Mouse (Mus musculus): ENCODE measurements around the gene Vac14.

The Vac14 gene

DNA sequence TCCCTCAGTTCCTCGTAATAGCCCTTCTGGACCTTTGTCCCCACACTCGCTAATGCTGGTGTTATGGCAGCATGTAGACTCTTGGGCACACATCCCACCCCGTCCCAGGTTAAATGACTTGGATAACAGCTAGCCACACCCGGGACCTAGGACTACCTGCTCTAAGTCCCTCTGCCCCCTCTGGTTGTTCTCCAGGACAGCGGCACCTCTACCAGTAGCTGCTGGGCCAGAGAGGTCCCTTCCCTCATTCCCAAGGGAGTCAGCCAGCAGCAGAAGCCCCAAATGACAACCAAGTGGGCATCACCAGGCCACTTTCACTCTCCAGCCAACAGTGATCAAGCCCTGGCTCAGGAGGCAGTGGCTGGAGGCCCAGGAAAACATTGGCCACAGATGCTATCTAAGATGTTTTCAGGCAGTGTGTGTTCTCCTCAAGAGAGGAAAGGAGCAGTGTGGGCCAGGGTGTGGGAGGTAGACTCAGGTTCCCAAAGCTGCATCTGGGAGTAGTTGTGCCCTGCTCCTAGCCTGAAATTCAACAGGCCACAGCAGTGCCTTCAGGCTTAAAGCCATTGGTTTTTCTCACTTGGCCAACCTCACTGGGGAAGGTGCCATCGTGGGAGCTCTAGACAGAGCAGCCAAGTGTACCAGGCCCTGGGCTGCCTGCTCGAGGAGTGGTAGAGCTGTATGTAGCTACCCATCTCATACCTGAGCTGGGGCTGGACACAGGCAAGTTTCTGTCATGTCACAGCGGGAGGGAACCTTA, 100.0 kb downstream of the Vac14 start:
- no peak for DNase-seq (ENCODE audit: low spot score)

DNA sequence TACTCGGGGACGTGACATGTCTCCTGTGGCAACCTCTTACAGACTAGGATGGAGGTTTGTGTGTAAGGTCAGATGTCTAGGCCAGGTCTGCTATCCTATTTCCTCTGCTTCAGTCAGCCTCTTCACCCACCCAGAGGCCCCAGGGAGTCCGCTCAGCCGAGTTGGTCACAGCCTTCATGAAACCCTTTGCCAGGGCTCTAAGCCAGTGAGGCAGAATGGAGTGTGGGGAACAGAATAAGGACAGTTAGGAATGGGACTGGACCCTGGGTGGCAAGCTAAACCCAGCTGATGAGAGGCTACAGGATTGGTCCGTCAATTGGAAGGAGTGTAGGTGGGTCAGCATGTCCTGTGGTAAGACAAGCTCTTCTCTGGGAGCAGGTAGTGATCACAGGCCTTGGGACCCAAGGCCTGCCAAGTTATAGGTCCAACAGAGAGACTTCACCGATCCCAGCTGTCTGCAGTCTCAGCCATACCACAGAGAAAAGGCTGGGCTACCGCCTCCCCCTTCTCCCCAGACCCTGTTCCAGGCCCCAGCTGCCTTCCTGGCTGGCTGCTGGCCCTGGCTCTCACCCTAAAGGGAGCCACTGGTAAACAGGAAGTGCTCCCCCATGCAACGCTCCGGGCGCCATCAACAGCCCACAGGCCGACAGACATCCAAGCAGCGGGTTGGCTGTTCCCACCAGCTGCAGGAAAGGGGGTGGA, 100.7 kb downstream of the Vac14 start:
- peak; percentile 50 for DNase-seq (ENCODE audit: low spot score)

DNA sequence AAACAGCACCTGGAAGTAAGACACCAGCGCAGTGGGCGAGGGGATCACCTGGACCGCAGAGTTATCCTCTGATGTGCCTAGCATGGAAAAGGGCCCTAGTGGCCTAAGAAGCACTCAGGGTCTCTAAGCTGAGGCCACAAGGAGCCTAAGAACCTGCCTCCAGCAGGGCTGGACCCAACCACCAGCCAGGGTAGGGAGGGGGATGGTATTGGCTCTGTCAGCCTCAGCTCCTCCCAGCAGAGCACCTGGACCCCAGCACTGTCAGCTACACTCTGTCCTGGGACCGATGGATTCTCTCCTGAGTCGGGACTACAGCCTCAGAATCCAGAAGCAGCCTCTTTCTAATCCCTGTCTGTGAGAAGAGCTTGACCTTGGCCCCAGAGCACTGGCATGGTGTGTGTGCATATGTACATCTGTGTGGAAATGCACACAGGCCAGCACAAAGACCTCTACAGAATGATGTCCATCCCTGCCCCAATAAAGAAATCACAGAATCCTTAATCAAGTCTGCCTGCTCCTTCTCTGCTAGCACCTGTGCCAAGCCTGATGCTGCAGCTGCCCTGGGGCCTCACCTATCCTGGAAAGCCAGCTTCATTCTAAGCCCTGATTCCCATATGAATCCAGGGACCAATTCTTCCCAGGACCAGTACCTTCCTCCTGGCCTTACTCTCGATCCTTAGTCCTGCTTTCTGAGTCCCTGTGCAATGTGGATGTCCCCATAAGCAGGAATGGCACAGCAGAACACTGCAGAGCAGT, 101.7 kb downstream of the Vac14 start:
- no peak for DNase-seq (ENCODE audit: low spot score)

DNA sequence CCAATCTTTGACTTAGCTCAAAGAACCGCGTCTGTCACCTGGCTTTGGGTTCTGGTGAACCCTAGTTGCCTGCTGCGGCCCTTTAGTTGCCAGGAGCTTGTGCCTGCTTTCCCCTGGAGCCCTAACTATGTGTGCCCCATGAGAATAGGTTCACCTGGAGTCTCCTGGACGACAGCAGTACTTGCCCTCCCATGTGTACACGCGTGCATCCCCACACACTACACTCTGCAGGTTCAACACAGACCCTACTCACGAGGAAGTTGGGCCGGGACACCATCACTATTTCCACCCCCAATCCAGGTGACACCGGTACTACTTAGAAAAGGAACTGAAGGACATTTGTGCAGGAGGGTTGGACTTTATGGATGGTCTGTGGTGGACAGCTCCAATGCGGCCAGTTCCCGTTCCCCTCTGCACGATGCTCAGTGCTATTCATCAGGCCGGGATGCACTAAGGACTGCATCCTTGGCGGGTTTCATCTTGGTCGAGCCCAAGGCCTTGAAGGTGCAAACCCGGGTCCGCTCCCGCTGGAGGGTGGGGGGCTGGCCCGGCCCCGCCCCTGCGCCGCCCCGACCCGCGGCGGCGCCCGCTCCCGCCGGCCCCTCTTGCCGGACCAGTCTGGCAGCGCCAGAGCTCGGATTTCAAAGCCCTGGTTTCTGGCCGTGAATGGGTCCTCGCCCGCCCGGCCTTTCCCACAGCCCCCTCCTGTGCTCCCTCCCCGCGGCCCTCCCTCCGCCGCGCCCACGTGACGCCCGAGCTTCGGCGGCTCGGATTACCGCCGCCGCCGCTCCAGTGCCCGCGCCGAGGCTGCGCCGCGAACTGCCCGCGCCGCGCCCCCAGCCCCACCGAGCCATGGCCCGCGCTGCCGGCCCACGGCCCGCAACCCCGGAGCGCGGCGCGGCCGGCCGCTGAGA, 102.6 kb downstream of the Vac14 start, which contains the start of gene Mtss1l:
Gene Mtss1l (plus strand): TSS at position 792 of the 914 bp plus-strand sequence.
- DNase-seq (ENCODE audit: low spot score) = peak; percentile 81

DNA sequence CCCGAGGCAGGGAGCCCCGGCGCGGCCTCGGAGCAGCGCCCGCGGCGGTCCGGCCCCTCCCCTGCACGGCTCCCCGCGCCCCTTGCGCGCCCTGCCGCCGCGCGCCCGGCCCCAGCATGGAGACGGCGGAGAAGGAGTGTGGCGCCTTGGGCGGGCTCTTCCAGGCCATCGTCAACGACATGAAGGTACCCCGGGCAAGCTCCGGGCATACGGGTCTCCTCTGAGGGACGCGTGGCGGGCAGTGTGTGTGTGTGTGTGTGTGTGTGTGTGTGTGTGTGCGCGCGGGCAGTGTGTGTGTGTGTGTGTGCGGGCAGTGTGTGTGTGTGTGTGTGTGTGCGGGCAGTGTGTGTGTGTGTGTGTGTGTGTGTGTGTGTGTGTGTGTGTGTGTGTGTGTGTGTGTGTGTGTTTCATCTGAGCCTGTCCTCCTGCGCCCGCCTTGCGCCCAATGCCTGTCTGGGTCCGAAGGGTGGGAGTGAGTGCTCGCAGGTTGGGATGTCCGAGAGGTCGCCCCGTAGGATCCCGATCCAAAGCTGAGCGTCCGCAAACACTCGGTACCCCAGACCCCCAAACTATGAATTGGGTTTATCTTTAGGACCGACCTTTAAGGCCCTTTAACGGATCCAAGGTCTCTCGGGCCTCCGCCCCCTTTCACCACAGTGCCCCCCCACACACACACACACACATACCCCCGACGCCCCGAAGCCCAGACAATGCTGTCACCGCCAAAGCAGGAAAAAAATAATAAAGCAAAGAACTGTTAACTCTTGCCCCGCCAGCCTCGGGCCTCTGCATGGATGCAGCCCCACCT, 103.4 kb downstream of the Vac14 start:
- DNase-seq (ENCODE audit: low spot score) = no peak

DNA sequence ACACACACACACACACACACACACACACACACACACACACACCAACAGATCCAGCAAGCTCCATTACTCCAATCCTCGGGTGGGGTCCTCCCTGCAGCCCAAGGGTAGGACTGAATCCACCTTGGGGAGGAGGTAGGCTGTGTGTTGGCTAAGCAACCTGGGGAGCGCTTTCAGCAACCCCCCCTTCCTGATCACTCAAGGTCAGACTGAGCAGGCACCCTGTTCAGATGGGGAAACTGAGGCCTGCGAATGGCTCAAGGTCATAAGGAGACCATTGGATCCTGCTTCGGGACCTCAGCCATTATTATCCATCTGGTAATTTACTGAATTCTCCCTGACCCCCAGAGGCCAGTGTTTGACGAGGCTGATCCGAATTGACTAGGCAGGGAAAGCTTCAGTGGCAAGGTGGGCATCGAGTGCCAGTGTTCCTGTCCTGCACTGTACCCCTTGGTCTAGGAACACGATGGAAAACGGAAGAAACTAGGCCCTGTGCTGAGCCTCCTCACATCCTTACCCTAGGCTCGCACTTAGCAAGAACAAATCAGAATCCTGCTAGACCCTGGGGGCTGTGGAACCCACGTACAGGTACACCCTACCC, 104.1 kb downstream of the Vac14 start:
- no peak for DNase-seq (ENCODE audit: low spot score)

DNA sequence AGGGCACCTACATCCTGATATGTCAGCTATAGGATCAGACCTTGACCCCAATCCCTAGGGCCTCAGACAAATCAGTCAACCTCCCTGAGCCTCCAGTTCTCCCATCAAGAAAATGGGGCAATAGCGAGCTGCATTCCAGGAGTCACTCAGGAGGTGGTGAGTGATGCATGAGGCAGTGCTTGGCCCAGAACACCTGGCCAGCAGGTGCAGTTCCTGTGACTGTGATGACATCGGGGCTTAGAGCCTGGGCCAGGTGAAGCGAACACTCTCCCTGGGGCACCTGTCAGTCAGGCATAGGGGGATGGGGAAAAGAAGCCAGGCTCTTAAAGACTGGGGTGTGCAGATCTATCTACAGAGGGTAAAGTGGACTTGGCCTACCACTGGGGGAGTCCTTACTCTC, 106.1 kb downstream of the Vac14 start:
- no peak for DNase-seq (ENCODE audit: low spot score)

DNA sequence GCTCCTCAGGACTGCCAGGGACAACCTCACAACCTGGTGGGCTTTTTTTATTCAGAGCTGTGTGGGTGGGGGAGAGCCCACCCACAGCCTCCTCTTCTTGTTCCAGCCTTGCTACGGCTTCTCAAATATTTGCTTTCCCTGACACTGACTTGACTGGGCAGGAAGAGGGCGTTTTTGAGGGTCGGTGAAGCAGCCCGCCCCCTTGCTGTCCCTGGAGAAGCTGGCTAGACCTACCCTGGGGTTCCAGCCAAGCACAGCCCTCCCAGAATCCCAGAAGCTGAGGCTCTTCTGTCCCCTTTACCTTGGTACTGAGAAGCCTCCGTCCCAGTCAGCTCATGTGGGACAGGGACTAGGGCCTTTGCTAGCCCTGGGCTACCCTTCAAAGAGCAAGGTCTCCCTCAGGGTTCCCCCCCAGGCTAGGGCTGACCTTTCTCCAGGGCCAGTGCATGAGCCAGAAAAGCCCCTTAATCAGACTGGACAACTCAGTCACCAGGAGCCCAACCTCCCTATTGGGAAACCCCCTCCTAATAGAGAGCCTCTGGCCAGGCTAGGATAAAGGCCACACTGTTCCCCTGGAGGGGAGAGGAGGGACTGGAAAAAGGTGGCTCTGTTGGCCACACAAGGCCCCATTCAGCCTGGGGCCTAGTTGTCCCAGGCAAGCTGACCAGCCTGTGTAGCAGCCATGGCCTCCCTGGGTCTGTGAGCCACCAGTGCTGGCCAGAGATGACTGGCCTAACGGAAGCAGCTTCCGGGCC, 106.9 kb downstream of the Vac14 start:
- DNase-seq (ENCODE audit: low spot score) = no peak

DNA sequence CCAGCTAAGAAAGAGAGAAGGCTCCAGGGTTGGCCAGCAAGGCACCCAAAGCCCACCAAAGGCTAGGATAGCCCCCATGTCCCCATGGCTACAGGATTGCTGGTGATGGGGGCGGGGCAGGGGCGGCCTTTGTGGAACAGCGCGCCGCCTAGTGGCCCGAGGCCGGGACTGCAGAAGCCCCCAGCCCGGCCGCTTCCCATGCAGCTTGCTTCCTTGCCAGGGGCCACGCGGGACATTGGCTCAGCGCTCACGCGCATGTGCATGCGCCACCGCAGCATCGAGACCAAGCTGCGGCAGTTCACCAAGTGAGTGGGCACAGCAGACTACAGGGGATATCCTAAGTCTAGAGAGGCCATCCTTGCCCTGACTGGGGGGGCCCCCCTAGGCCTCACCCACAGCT, 108.5 kb downstream of the Vac14 start:
- no peak for DNase-seq (ENCODE audit: low spot score)

DNA sequence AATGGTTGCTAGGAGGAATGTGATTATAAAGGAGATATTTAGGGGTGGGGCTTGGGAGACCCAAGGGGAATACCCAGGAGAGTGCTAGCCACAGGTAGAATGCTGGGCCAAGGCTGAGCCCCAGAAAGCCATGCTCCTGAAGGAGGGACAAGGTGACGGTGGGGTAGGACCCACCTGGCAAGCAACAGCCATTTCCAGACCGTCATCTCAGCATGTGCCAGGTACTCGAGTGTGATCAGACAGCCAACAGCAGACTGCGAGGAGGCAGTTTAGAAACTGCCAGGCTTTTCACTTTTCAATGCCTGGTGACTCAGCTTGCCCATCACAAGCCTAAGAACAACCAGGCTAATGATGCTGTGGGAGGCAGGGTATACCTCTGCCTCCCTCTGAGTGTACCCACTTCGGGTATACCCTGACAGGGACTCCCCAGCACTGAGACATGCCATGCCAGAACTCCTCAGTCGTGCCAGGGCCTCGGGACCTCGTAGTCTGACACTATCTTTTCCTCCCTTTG, 113.0 kb downstream of the Vac14 start:
- no peak for DNase-seq (ENCODE audit: low spot score)

DNA sequence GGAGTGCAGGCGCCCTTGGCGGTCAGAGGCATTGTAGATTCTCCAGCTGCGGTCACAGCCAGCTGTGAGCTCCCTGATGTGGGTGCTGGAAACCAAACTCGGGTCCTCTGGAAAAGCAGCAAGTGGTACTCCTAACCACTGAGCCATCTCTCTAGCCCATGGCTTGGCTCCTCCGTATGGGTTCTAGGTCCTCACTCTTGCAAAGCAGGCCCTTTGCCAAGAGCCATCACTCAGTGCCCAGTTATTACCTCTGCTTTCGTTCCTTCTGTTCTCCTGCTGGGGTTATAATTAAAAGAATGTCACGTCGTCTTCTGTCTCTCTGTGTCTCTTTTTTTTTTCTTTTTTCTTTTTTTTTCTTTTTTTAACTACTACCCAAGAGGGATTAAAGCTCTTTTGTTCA, 114.7 kb downstream of the Vac14 start:
- no peak for DNase-seq (ENCODE audit: low spot score)

DNA sequence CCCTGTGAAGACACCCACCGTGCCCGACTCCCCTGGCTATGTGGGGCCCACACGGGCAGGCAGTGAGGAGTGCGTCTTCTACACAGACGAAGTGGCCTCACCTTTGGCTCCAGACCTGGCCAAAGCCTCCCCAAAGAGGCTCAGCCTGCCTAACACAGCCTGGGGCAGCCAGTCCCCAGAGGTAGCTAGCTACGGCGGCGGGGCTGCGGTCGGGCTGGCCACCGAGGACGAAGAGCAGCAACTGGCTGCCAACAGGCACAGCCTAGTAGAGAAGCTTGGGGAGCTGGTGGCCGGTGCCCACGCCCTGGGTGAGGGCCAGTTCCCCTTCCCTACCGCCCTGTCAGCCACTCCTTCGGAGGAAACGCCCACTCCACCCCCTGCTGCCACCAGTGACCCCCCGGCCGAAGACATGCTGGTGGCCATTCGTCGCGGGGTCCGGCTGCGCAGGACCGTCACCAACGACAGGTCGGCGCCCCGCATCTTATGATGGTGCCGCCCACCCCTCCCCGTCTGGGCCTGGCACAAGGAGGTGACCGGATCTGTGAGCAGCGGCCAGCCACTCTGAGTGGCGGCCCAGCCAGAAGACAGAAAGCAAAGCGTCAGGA, 120.3 kb downstream of the Vac14 start:
- DNase-seq (ENCODE audit: low spot score) = no peak

DNA sequence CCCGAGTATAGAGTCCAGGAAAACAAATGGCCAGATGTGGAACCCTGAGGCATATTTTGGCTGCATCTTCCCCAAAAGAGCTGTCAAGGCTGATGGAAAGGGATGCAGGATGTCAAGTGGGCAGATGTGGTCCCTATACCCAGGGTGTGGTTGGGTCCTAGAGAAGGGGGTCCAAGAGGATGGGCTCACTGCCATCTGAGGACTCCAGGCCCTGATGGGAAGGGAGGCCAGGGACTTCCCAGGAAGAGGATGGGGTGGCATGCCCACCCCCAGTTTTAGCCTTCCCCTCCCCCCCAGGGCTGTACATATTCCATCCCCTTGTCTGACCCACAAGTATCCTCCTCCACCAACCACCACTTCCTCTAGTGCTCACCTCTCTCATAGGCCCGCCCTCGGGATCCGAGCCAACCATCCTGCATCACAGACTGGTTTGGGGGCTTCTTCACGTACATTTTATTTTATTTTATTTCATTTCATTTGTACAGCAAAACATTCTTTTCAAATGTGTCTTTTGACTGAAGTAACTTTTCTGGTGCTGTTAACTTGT, 122.3 kb downstream of the Vac14 start:
- no peak for DNase-seq (ENCODE audit: low spot score)

DNA sequence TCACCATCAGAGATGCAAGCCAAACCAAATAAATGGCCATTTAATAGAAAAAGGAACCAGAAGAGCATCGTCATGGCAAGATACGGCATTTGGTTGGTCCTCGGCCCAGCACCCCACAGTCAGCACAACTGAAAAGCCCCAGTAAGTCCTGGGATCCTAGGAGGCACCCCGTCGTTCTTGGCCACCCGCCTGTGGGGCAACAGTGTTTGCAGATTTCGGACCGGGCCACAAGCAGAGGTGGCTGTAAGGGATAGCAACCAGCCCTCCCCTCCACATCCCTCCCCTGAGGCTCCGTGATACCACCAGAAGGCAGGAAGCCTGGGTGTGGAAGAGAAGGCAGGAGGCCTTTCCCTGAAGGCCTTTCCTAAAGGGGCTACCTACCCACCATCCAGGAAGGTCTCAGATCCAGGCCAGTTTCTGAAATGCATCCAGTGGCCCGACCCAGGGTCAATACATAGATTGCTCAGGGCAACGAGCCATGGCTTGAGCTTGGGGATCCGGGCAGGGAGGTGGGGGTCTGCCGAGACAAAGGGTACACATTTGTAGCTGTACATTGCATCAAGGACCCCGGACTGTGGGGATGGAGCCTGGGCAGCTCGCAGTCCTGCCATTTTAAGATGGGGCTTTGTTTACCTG, 123.5 kb downstream of the Vac14 start:
- DNase-seq (ENCODE audit: low spot score) = no peak

DNA sequence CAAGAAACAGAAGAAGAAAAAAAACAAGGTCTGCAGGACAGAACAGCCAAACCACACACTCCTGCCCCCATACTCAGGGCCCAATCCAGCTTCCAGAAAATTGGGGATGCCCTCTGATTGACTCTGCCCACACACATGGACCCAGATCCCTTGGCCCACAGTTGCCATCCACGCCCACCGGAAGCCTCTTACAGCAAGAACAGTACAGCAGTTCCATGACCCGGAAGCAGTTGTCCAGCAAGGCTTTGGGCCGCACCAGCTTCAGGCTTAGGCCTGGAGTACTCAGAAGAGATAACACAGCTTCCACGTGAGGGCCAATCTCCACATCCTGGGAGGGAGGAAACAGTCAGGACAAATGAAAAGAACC, 124.0 kb downstream of the Vac14 start:
- DNase-seq (ENCODE audit: low spot score) = no peak

DNA sequence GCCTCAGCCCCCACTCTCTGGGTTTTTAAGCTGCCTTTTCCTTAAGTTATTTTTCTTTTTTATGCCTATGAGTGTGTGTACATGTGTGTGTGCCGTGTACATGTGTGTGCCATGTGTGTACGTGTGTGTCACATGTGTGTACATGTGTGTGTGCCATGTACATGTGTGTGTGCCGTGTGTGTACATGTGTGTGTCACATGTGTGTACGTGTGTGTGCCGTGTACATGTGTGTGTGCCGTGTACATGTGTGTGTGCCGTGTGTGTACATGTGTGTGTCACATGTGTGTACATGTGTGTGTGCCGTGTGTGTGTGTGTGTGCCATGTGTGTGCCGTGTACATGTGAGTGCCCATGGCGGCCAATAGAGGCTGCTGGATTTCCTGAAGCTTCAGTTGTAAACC, 126.8 kb downstream of the Vac14 start:
- DNase-seq (ENCODE audit: low spot score) = no peak

DNA sequence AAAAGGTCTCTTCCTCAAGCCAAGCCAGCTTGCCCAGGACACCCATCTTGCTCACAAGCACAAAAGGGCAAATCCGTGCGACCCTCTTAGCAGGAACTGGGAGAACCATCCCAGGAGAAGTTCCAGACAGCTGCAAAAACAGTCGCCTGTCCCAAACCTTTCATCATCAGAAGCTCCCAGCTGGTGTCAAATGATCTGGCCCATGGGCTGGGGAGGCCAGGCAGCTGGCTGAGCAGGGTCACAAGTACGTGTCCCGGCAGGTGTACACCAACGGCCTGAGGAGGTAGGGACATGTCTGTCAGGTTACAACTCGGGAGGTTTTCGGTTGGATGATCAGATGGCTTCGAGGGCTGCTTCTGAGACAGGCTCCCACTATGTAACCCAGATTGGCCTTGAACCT, 128.3 kb downstream of the Vac14 start:
- no peak for DNase-seq (ENCODE audit: low spot score)

DNA sequence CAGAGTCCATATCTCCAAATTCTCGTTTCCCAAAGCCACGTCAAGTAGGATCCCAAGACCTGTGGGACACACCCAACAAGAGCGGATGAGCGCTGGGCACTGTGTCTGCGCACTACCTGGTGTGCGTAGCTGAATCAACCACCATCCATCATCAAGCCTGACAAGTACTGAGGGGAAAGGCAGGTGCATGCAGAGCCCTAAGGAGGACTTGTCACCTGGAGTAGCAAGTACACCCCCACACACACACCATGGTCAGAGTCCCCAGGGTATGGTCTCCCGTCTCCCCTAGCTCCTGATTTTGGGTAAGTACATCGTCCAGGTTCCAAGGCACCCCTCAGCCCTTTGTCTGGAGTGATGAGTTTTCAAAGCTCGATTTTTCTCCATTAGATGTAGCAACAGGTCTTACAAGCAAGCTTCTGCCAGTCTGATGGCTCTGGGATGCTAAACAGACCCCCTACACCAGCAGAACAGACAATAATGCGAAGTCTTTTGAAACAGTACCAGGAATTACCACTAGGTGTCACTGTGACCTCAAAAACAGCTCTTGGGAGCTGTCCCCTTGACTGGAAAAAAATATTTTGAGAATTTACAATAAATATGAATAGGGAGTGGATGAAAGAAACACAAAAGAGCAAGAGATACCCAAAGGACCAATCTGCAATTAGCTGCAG, 131.2 kb downstream of the Vac14 start:
- DNase-seq (ENCODE audit: low spot score) = no peak
